Mouse (Mus musculus): ENCODE measurements around the gene 1700017B05Rik.

GRCm38 (mm10) chr9:57270399-57270798 is 8.0 kb upstream of the 1700017B05Rik start:
- TF ChIP-seq CTCF (IDR thresholded peaks at IDR 0.05; ENCODE audit: extremely low read depth, insufficient read length, insufficient replicate concordance, low read depth, low read length) = no peak
- no peak for TF ChIP-seq POLR2A (IDR thresholded peaks at IDR 0.05; ENCODE audit: low read depth, low read length)

Data from small intestine, adult 2 months (tissue).